Mouse (Mus musculus) limb, embryonic 14.5 days (tissue): ENCODE data around the gene B3galt1. TPM values are rescaled to one million over a fixed set of nuclear protein-coding genes. Genes with fewer than 3 reads are reported as not detected.

Experiments
- ATAC-seq: fragments of 200-750 bp; cut with Nextera tagmentation; 2 replicates; pipeline ENCODE4 v1.8.0; 2017; ENCODE audit warnings: low read depth, moderate number of reproducible peaks, moderate TSS enrichment; ENCODE audit not compliant: low FRiP score
- DNase-seq: peaks from one replicate; pipeline ENCODE4 v3.0.0-alpha.2; 2015; ENCODE audit warnings: low spot score
- H3K27ac ChIP-seq: fragments of 300-500 bp; sonication (generic); replicated peaks from 2 replicates; pipeline ENCODE4 v1.5.1; 2014; ENCODE audit warnings: low read depth, mild to moderate bottlenecking, low read length, moderate library complexity, mixed read lengths
- H3K27me3 ChIP-seq: fragments of 300-500 bp; sonication (generic); 2 replicates; pipeline ENCODE4 v1.6.1; 2014; ENCODE audit warnings: low read length, mixed read lengths; ENCODE audit not compliant: control insufficient read depth, insufficient read depth
- H3K36me3 ChIP-seq: fragments of 300-500 bp; sonication (generic); 2 replicates; pipeline ENCODE4 v1.6.1; 2014; ENCODE audit warnings: mild to moderate bottlenecking, low read length, moderate library complexity, mixed read lengths; ENCODE audit not compliant: control insufficient read depth, insufficient read depth
- H3K4me1 ChIP-seq: fragments of 300-500 bp; sonication (generic); 2 replicates; pipeline ENCODE4 v1.6.1; 2014; ENCODE audit warnings: antibody characterized with exemption, low read length, mixed read lengths; ENCODE audit not compliant: control insufficient read depth, insufficient read depth
- H3K4me2 ChIP-seq: fragments of 300-500 bp; sonication (generic); replicated peaks from 2 replicates; pipeline ENCODE4 v1.6.1; 2014; ENCODE audit warnings: low read depth, mild to moderate bottlenecking, low read length, moderate library complexity; ENCODE audit not compliant: severe bottlenecking
- H3K4me3 ChIP-seq: fragments of 300-500 bp; sonication (generic); replicated peaks from 2 replicates; pipeline ENCODE4 v1.5.1; 2014; ENCODE audit warnings: low read length
- H3K9ac ChIP-seq: fragments of 300-500 bp; sonication (generic); 2 replicates; pipeline ENCODE4 v1.6.1; 2014; ENCODE audit warnings: mild to moderate bottlenecking, low read depth, low read length, moderate library complexity; ENCODE audit not compliant: severe bottlenecking
- H3K9me3 ChIP-seq: fragments of 300-500 bp; sonication (generic); 2 replicates; pipeline ENCODE4 v1.6.1; 2016; ENCODE audit warnings: low read length; ENCODE audit not compliant: control insufficient read depth
- POLR2A ChIP-seq: fragments of 200-500 bp; IDR thresholded peaks from 2 replicates; pipeline ENCODE4 v1.8.0; 2012; ENCODE audit warnings: inconsistent platforms, mild to moderate bottlenecking, moderate library complexity, borderline replicate concordance; ENCODE audit not compliant: insufficient read depth, insufficient read length; ENCODE audit errors: extremely low read depth
- WGBS: fragments of 180-500 bp; shearing (Covaris S2); extraction: QIAGEN DNeasy Blood & Tissue Kit; methylation state at CpG from one replicate; pipeline ENCODE4 v1.1.7; 2014; 5-methylcytosine and 5-hydroxymethylcytosine counted together
- microRNA-seq: library from miRNA; unstranded; fragments of <30 nt; microRNA quantifications from one replicate; pipeline ENCODE4, GENCODE M21; 2016
- polyA plus RNA-seq, 2 experiments: library from polyadenylated mRNA; depleted of rRNA in 1 of 2; stranded (reverse) in 1 of 2; unstranded in 1 of 2; fragments of >200 nt; fragmentation: Nextera tagmentation in 1 of 2; extraction: Ambion mirVana in 1 of 2; gene quantifications; 2 replicates each; pipeline versions ENCODE4 v1.2.1 to v1.2.3; 2012 to 2014

B3galt1 gene
- polyA plus RNA-seq, 2 experiments, result 2.5 to 8.1 TPM

- Histone ChIP-seq H3K36me3 (no peaks in the 10 kb centered on the region), H3K4me3 (no peak overlapping the region), H3K9ac (no peak overlapping the region), H3K27me3 (no peaks in the 10 kb centered on the region), H3K4me1 (no peaks in the 10 kb centered on the region), H3K9me3 (no peaks in the 10 kb centered on the region), H3K27ac (no peak overlapping the region), H3K4me2 (no peak overlapping the region)
- no peak for ATAC-seq
- DNase-seq, result no peak
- WGBS, result 84% methylated on average over 2 of the region's 2 CpGs
- no peak for TF ChIP-seq POLR2A
Measured at GRCm38 (mm10) chr2:68160566-68160965, 594.9 kb downstream of the B3galt1 start.

GRCm38 (mm10) chr2:68162012-68162411, 596.3 kb downstream of the B3galt1 start:
- no peak overlapping the region for H3K4me2 ChIP-seq
- ATAC-seq (no peak), DNase-seq (no peak)
- WGBS, result 92% methylated on average over 4 of the region's 4 CpGs
- H3K36me3 ChIP-seq, result no peaks in the 10 kb centered on the region
- no peak overlapping the region for H3K9ac ChIP-seq
- H3K4me3 ChIP-seq, result no peak overlapping the region
- H3K9me3 ChIP-seq, result no peaks in the 10 kb centered on the region
- H3K27ac ChIP-seq, result no peak overlapping the region
- H3K27me3 ChIP-seq, result no peaks in the 10 kb centered on the region
- no peaks in the 10 kb centered on the region for H3K4me1 ChIP-seq
- TF ChIP-seq POLR2A, result no peak

- ATAC-seq, result no peak
- 68% methylated on average over 10 of the region's 10 CpGs for WGBS
- Histone ChIP-seq H3K9ac (no peak overlapping the region), H3K27me3 (no peaks in the 10 kb centered on the region), H3K4me3 (no peak overlapping the region), H3K27ac (no peak overlapping the region), H3K36me3 (no peaks in the 10 kb centered on the region), H3K4me1 (peaks cover 9% of the 10 kb centered on the region; the same call in 1 of the 2 replicates), H3K4me2 (no peak overlapping the region), H3K9me3 (no peaks in the 10 kb centered on the region)
- DNase-seq, result no peak
- TF ChIP-seq POLR2A, result no peak
Measured at GRCm38 (mm10) chr2:68171306-68171705, 605.6 kb downstream of the B3galt1 start.

Small RNA genes lying within 50 kb of the gene (microRNA-seq; reads per million reads assigned to microRNA genes)
- gene Mir6335 (not detected), gene Mir7224 (1.8 reads per million)

Other genes starting within 250 kb of the B3galt1 start
- gene Gm21830, start 152.1 kb upstream of the B3galt1 start, polyA plus RNA-seq (2012; rRNA removed), result not detected in 2 replicates
- not detected in 2 replicates for gene Gm21830, start 152.1 kb upstream of the B3galt1 start, polyA plus RNA-seq (2014; fragmentation: Nextera tagmentation; extraction: Ambion mirVana)
- gene Gm26727, start 132.7 kb upstream of the B3galt1 start, polyA plus RNA-seq (2012; rRNA removed), result not detected in 2 replicates
- gene Gm26727, start 132.7 kb upstream of the B3galt1 start, polyA plus RNA-seq (2014; fragmentation: Nextera tagmentation; extraction: Ambion mirVana), result not detected in 2 replicates
- gene Xirp2, start 119.9 kb upstream of the B3galt1 start, polyA plus RNA-seq (2012; rRNA removed), result 0.01 and 0.04 TPM in 2 replicates
- 0.06 TPM in 1 of 2 replicates, not detected in the other for gene Xirp2, start 119.9 kb upstream of the B3galt1 start, polyA plus RNA-seq (2014; fragmentation: Nextera tagmentation; extraction: Ambion mirVana)